Mouse (Mus musculus) right cerebral cortex, postnatal 25 days (tissue): ENCODE data around the gene Batf.
"Not testable (repeated sequence)": the region's sequence is repeated elsewhere in the genome, so short reads cannot be mapped to it uniquely, and the experiment has no call there.

Experiments used
- DNase-seq: peaks from one replicate; pipeline ENCODE4 v3.0.0; 2022

The Batf gene

DNA sequence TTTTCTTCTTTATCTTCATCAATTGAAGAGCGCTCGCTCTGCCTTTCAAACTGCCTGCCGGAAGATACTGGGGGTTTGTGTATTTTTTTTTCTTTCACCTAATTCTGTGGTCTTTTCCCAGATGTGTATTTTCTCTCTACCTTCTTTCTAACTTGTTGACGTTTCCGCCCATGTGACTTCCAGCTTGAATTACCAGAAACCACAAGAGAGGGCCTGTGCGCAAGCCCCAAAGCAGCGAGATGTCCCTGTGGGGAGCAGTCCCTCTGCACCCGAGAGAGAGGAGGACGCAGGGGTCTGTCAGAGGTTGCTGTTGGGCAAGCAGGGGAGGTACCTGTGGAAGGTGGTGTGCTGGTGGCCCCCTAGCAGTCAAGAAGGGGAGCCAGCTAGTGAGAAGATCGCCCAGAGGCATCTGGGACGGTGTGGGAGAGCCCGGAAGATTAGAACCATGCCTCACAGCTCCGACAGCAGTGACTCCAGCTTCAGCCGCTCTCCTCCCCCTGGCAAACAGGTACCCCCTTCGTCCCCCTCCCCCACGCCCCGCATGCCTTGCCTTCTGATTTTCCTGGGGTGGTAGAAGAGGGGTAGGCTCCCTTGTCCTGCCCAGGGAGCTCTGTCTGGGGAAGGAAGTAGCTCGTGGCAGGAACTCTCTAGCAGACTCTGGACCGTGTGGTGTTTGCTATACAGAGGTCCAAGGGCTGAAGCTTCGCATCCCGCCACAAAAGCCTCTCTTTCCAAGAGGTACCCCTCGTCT lies at the start of gene Batf:
Gene Batf, plus strand, starts transcription at position 204 of the 751 bp plus-strand sequence.
- no peak for DNase-seq

DNA sequence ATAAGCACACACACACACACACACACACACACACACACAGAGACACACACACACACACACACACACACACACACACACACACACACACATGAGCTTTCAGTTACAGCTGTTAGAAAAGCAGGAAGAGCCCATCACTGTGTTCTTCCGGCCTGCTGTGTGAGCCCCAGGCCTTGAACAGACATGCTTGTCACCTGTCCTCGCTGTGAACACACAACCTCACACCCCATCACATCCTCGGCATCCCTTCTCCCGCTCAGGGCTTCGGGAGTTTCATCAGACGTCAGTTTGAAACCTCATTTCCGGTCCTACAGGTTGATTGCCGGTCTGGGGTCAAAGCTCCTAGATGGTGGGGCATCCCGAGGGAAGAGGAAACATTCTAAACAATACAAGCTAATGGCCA lies 48.5 kb upstream of the Batf start:
- no peak for DNase-seq

DNA sequence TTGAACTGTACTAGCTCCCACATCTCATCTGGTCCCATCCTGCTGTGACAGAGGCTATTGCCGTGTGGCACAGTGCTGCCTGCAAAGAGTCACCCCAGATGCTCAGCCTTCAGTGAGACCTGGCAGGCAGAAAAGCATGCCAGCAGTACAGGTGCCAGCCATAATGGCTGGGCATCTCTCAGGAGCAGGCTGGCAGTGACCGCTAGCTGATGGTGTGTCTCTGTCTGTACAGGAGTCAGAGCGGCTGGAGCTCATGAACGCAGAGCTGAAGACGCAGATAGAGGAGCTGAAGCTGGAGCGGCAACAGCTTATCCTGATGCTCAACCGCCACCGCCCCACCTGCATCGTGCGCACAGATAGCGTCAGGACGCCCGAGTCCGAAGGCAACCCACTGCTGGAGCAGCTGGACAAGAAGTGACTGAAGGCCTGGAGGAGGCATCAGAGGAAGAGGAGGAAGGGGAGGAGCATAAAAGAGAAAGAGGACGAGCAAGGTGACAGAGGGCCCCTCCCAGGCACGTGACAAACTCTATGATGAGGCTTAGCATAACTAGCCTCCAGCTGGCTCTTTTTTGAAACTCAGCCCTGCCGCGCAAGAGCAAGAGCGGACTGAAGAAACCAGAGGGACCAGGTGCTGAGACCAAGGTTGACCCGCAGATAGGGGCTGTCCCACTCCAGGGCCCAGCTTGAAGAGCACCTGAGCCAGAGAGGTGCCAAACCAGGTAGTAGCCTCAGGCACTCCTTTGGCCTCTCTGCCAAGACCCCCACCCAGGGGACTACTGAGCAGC lies 47.7 kb upstream of the Batf start:
- no peak for DNase-seq

DNA sequence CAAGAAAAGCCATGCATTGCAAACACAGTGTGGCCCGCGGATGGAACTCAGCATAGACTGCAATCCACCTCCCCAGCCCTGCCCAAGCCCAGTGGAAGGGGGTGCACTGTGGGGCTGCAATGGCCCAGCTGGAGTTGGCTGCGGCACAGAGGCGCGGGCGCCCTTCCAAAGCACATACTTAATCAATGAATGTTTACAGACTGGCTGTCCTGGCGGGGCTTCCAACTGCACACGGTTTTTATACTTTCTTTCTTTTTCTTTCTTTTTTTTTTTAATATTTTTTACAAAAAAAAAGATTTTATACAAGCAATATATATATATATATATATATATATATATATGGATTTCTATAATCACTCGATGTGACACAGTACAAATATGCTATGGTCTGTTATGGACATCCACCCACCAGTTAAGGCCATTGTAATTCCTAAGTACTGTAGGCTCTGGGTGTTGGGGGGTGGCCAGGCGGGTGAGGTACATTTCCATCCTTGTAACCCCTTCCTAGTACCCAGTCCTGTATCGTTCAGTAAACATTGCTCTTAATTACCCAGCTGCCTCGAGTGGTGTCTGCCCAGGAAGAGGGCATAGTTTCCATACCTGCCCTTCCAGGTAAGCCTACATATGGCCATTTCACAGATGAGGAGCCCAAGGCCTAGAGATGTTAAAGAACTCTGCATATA lies 47.0 kb upstream of the Batf start:
- no peak for DNase-seq

DNA sequence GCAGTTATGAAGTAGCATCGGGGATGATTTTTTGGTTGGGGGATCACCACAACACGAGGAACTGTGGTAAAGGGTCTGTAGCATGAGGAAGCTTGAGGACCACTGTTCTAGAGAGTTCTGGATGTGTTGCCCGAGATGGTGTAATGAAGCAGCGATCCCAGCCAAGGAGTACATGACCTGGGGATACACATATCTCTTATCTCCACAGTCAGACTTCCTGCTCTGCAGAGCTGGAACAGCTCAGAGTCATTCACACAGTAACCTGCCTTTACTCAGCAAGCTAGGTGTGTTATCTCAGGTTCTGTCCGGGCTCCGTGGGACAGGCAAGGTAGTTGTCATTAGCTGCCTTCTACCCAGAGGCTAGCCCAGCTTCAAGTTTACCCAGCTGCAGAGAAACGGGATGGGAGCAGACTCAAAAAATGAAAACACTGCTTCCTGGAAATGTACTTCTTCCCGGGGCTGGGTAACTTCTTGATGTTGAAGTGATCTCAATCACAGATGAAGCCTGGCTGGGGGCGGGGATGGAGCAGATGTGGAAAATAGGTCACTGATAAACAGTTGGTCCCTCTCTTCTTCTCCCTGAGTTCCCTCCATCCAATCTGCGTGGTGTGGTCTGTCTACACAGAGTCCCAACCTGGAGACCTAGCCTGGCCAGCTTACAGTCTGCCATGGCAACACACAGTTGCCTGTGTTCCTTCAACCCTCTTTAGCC lies 45.5 kb upstream of the Batf start:
- DNase-seq: no peak

DNA sequence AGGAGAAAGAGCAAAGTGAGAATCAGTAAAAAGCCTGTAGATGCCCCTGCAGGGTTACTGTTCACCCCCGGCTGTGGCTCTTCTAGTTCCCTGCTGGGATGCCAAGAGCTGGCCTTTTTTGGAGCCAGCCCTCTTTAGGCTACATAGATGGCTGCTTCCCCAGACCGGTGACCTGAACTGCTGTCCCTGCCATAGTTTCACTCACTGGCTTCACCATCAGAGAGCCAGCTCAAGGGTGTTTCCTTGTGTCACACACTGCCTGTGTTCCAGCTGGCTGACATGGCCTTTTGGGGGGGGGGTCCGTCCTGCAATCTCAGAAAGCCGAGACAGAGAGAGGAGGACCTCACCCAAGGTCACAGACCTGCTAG lies 44.9 kb upstream of the Batf start:
- no peak for DNase-seq

- no peak for DNase-seq
Measured at GRCm38 (mm10) chr12:85643735-85644134, 42.7 kb upstream of the Batf start.

DNA sequence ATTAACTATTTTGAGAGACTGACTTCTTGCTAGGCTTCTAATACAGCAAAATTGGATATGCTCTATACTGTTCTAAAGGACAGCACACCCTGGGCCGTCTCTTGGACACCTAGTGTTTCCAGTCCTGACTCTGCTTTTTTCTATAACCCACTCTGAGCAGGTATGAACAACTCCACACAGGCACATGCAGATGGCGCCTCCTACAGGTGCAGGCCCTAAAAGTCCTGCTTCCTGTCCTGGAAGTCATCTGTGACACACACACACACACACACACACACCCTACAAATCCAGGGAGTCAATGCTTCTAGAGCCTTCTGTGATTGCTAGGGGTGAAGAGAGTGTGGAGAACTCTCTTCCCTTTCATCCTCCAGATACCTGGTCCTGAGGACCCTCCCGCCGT lies 40.8 kb upstream of the Batf start:
- DNase-seq: no peak

DNA sequence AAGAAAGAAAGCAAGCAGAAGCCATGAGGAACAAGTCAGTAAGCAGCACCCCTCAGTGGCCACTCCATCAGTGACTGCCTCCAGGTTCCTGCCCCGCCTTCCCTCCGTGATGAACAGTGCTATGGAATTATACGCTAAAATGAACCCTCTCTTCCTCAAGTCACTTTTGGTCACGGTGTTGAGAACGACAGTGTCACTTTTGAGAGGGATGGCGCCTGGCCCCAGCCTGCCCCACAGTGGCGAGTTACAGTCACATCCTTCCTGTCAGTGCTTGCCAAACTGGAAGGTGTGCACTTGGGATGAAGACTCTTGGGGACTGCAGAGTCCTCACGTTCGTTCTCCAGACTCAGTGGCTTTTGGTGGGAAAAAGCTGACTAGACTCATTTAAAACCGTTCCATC lies 39.1 kb upstream of the Batf start:
- DNase-seq: no peak

GRCm38 (mm10) chr12:85647955-85648354 lies 38.5 kb upstream of the Batf start:
- DNase-seq: no peak

DNA sequence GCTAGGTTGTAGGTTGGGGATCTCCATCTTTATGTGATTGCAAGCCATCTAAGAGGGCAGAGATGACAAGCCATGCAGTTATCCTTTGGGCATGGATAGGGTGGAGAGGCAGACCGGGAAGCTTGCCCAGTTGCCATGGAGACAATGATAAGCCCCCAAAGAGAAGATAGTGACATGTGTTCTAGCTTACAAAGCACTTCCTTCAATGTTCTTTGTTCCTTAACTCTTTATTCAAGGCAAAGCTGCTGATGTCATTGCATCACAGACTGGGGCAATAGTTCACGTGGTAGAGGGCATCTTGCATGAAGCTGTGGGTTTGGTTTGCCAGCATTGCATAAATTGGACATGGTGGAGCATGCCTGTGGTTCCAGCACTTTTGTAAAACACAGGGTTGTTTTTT lies 27.1 kb upstream of the Batf start:
- DNase-seq: no peak

DNA sequence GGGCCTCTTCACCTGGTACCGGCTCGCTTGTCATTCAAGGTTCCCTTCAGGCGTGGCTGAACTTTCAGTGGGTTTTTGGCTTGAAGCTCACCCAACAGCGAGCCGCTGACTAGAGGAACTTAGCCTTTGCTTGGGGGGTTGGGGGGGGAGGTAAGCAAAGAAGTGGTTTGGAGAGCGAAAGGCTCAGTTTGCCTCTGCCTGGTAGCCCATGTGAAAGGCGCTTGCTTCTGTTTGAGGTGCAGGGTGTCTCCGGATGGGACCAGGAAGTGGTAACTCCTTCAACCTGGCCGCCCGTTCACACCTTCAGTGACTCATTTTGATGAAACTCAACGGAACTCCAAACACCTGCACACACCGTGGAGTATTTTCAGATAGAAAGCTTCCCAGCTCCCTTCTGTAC lies 25.6 kb upstream of the Batf start:
- DNase-seq: no peak

DNA sequence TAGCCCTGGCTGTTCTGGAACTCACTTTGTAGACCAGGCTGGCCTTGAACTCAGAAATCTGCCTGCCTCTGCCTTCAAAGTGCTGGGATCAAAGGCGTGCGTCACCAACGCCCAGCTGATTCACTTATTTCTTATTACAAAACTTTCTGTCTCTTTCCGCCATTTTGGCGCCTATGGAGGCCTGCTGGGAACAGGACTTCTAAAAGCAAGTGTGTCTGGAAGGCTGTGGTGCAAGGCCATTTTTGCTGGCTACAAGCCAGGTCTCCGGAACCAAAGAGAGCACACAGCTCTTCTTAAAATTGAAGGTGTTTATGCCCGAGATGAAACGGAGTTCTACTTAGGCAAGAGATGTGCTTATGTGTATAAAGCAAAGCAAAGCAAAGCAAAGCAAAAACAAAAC lies 24.2 kb upstream of the Batf start:
- DNase-seq: not testable (repeated sequence)

GRCm38 (mm10) chr12:85662896-85663295 lies 23.6 kb upstream of the Batf start:
- peak; percentile 76 for DNase-seq

DNA sequence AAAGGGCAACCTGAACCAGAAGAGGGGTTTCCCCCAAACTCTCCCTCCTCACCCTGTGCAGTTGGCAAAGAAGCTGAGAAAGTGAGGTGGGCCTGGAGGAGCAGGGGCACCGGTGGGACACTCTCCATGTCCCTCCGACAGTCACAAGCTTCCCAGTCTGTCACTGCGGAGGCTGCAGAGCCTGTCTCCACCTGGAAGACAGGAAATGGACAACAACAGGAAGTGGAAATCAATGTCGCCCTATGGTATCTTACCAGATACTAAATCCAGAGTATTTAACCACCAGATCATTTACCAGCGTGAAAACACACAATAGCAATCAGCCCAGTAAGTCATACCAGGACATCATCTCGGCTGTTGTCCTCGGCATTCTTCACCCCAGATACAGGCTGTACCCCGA lies 20.4 kb upstream of the Batf start:
- DNase-seq: no peak

- no peak for DNase-seq
Measured at GRCm38 (mm10) chr12:85667071-85667470, 19.4 kb upstream of the Batf start.

GRCm38 (mm10) chr12:85668696-85669095 lies 17.8 kb upstream of the Batf start:
- no peak for DNase-seq

DNA sequence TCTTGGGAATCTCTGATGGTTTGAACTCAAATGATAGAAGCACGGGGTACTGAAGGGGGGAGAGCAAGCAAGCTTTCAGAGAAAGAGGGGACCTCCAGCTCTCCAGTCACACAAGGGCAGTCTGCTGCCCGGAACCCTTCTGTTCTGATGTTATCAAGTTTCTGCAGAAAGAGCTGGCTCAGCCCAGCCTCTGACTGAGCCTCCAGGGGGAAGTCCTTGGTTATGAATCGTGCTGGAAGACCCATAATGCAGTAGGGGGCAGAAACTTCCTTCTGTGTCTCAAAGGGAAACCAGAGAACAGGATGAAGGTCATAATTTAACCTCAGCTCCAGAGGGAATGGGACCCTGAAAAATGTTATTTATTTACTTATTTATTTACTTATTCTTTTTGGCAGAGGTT lies 16.4 kb upstream of the Batf start:
- DNase-seq: no peak

GRCm38 (mm10) chr12:85673914-85674313 lies 12.6 kb upstream of the Batf start:
- no peak for DNase-seq

- DNase-seq: no peak
Measured at GRCm38 (mm10) chr12:85679117-85679516, 7.4 kb upstream of the Batf start.

DNA sequence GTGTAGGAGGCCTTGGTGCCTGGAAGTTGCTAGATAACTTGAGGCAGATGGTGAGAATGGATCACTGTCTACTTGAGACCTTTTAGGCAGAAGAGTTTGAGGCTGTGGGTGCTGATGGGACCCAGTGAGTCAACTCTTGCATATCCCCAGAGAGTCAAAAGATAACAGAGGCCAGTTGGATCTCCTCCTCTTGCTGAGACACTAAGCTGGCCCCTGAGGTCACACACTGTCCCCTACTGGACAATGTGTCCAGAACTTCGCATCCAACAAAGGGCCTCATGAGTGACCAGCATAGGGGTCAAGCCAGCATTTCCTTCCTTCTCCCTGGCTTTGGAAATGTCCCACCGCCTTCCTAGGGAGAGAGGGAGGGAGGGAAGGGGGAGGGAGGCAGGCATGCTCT lies 6.7 kb upstream of the Batf start:
- DNase-seq: no peak

DNA sequence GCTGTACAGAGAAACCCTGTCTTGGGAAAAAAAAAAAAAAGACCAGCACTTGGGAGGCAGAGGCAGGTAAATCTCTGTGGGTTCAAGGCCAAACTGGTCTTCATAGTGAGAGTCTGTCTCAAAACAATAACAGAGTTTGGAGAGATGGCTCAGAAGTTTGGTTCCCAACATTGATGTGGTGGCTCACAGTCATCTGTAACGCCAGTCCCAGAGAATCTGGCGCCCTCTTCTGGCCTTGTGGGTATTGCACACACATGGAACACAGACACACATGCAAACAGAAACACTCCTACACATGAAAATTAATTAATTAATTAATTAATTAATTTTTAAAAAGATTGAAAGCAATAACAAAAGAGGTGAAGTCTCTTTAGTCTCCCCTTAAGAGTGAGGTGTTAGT lies 4.1 kb upstream of the Batf start:
- no peak for DNase-seq
